Mouse (Mus musculus): ENCODE data around the gene Rmnd5b. TPM values are rescaled to one million over a fixed set of nuclear protein-coding genes. Genes with fewer than 3 reads are reported as not detected.
"Not testable (repeated sequence)": the region's sequence is repeated elsewhere in the genome, so short reads cannot be mapped to it uniquely, and the experiment has no call there.

Gene Rmnd5b
- total RNA-seq, 2 experiments from 2014 or later: 58.0 to 58.9 TPM

- peak in 1 of 2 experiments; percentile 33 for DNase-seq (ENCODE audit: low spot score in 2 of 2)
- intact Hi-C loops (cut with DNase I): no loop called here
Measured at GRCm38 (mm10) chr11:51650691-51651515, 15.2 kb upstream of the Rmnd5b start, which contains the start of the genes N4bp3 and D930048N14Rik. TSS of gene N4bp3 (minus strand) at chr11:51650842. TSS of gene D930048N14Rik (plus strand) at chr11:51650954.

GRCm38 (mm10) chr11:51650261-51650660 is 14.6 kb upstream of the Rmnd5b start:
- DNase-seq (ENCODE audit: low spot score in 2 of 2): peak in 1 of 2 experiments; percentile 18
- intact Hi-C loops (cut with DNase I): no loop called here

- intact Hi-C loops (cut with DNase I): no loop called here
- DNase-seq (ENCODE audit: low spot score in 2 of 2): peak in 1 of 2 experiments; percentile 37
Measured at GRCm38 (mm10) chr11:51649889-51650199, 14.1 kb upstream of the Rmnd5b start.

GRCm38 (mm10) chr11:51649111-51649888 is 13.6 kb upstream of the Rmnd5b start:
- intact Hi-C loops (cut with DNase I): no loop called here
- DNase-seq (ENCODE audit: low spot score in 2 of 2): no peak

GRCm38 (mm10) chr11:51648566-51648965 is 12.9 kb upstream of the Rmnd5b start:
- intact Hi-C loops (cut with DNase I): no loop called here
- DNase-seq (ENCODE audit: low spot score in 2 of 2): no peak

GRCm38 (mm10) chr11:51646751-51647667 is 11.3 kb upstream of the Rmnd5b start:
- intact Hi-C loops (cut with DNase I): no loop called here
- peak; percentile 23 to 32 for DNase-seq (ENCODE audit: low spot score in 2 of 2)

GRCm38 (mm10) chr11:51646245-51646644 is 10.5 kb upstream of the Rmnd5b start:
- intact Hi-C loops (cut with DNase I): no loop called here
- no peak for DNase-seq (ENCODE audit: low spot score in 2 of 2)

GRCm38 (mm10) chr11:51645293-51645692 is 9.6 kb upstream of the Rmnd5b start:
- intact Hi-C loops (cut with DNase I): no loop called here

GRCm38 (mm10) chr11:51644217-51644616 is 8.5 kb upstream of the Rmnd5b start:
- intact Hi-C loops (cut with DNase I): no loop called here
- no peak for DNase-seq (ENCODE audit: low spot score in 2 of 2)

More at GRCm38 (mm10) chr11:51645293-51645692, 9.6 kb upstream of the Rmnd5b start:
- DNase-seq (ENCODE audit: low spot score in 2 of 2): no peak

GRCm38 (mm10) chr11:51643761-51644160 is 8.1 kb upstream of the Rmnd5b start:
- no peak for DNase-seq (ENCODE audit: low spot score in 2 of 2)
- intact Hi-C loops (cut with DNase I): no loop called here

GRCm38 (mm10) chr11:51643202-51643601 is 7.5 kb upstream of the Rmnd5b start:
- intact Hi-C loops (cut with DNase I): no loop called here

GRCm38 (mm10) chr11:51640748-51641147 is 5.1 kb upstream of the Rmnd5b start:
- no peak for DNase-seq (ENCODE audit: low spot score in 2 of 2)
- intact Hi-C loops (cut with DNase I): no loop called here

More at GRCm38 (mm10) chr11:51643202-51643601, 7.5 kb upstream of the Rmnd5b start:
- no peak for DNase-seq (ENCODE audit: low spot score in 2 of 2)

- no peak for DNase-seq (ENCODE audit: low spot score in 2 of 2)
- intact Hi-C loops (cut with DNase I): loop anchor here (5.0 kb wide), 1 partner anchor 49 kb away; the partner anchor contains the start of gene 0610009B22Rik
Measured at GRCm38 (mm10) chr11:51638497-51638896, 2.8 kb upstream of the Rmnd5b start.

- intact Hi-C loops (cut with DNase I): loop anchor here (5.0 kb wide), 1 partner anchor 49 kb away; the partner anchor contains the start of gene 0610009B22Rik
- no peak for DNase-seq (ENCODE audit: low spot score in 2 of 2)
Measured at GRCm38 (mm10) chr11:51637971-51638414, 2.3 kb upstream of the Rmnd5b start.

- peak in 1 of 2 experiments; percentile 52 for DNase-seq (ENCODE audit: low spot score in 2 of 2)
- intact Hi-C loops (cut with DNase I): loop anchor here (5.0 kb wide), 1 partner anchor 51 kb away; the partner anchor contains the start of gene 0610009B22Rik
Measured at GRCm38 (mm10) chr11:51636323-51636684, 608 bp upstream of the Rmnd5b start.

- DNase-seq (ENCODE audit: low spot score in 2 of 2): no peak
- intact Hi-C loops (cut with DNase I): loop anchor here (5.0 kb wide), 1 partner anchor 52 kb away; the partner anchor contains the start of gene 0610009B22Rik
Measured at GRCm38 (mm10) chr11:51635127-51635524, 570 bp downstream of the Rmnd5b start.

- DNase-seq (ENCODE audit: low spot score in 2 of 2): no peak
- intact Hi-C loops (cut with DNase I): no loop called here
Measured at GRCm38 (mm10) chr11:51633721-51634120, 2.0 kb downstream of the Rmnd5b start.

GRCm38 (mm10) chr11:51633200-51633599 is 2.5 kb downstream of the Rmnd5b start:
- DNase-seq (ENCODE audit: low spot score in 2 of 2); intact Hi-C loops (cut with DNase I): not testable (repeated sequence)

GRCm38 (mm10) chr11:51632130-51632753 is 3.5 kb downstream of the Rmnd5b start:
- no peak for DNase-seq (ENCODE audit: low spot score in 2 of 2)
- intact Hi-C loops (cut with DNase I): no loop called here

All from left cerebral cortex, postnatal 36 days (tissue).